Mouse (Mus musculus): ENCODE results near the gene Ddx60. TPM values are rescaled to one million over a fixed set of nuclear protein-coding genes. Genes with fewer than 3 reads are reported as not detected.

Ddx60 gene
- polyA plus RNA-seq, 1 experiment: 28.5 TPM

DNA sequence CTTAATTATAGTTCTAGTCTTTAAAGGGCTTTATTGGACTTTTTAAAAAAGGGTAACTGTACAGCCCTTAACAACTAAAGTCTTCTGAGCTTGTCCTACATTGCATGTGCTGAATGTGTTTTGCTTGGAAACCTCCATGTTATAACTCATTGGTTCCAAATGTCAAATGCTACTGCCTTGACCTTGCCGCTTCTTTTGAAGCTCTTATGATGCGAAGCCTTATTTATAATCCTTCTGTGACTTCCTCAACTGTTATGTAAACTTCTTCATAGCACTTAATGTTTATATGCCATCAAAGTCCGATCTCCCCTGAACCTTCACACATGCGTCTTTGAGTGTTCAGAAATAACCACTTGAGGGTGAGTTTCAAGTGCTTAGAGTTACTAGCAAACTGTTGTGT is 57.1 kb downstream of the Ddx60 start:
- no peak for TF ChIP-seq CTCF (IDR thresholded peaks at IDR 0.05; ENCODE audit: low read depth, low read length)
- TF ChIP-seq POLR2A (IDR thresholded peaks at IDR 0.05; ENCODE audit: borderline replicate concordance, low read depth, low read length): no peak
- Histone ChIP-seq H3K27ac (ENCODE audit: insufficient read depth, low read depth, low read length) (no peak overlapping the region), H3K4me1 (ENCODE audit: control insufficient read depth, insufficient read depth, low read length) (no peaks in the 10 kb centered on the region), H3K4me3 (ENCODE audit: insufficient read depth, low read length) (no peak overlapping the region)

GRCm38 (mm10) chr8:61985703-61986475 is 58.0 kb downstream of the Ddx60 start:
- no peaks in the 10 kb centered on the region for H3K4me1 ChIP-seq (ENCODE audit: control insufficient read depth, insufficient read depth, low read length)
- no peak for TF ChIP-seq POLR2A (IDR thresholded peaks at IDR 0.05; ENCODE audit: borderline replicate concordance, low read depth, low read length)
- no peak for TF ChIP-seq CTCF (IDR thresholded peaks at IDR 0.05; ENCODE audit: low read depth, low read length)
- no peak overlapping the region for H3K4me3 ChIP-seq (ENCODE audit: insufficient read depth, low read length)
- no peak overlapping the region for H3K27ac ChIP-seq (ENCODE audit: insufficient read depth, low read depth, low read length)

DNA sequence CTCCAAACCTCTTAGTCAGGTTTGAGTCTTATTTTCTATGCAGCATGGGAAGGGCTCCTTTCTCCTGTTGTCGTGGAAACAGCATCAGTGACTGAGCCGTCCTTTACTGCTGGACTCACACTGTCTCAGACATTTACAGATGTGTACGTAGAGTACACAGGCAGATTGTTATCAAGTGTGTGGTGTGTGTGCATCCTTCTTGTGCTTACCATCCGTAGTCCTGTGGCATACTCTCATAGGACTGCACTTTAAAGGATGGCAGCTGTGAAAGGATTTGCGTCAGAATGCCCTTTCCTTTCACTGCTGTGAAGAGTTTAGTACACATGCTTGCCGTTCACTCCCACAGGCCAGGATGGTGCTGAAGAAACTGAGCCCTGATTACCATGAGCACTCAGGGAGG is 61.6 kb downstream of the Ddx60 start:
- Histone ChIP-seq H3K27ac (ENCODE audit: insufficient read depth, low read depth, low read length) (no peak overlapping the region), H3K4me1 (ENCODE audit: control insufficient read depth, insufficient read depth, low read length) (no peaks in the 10 kb centered on the region), H3K4me3 (ENCODE audit: insufficient read depth, low read length) (no peak overlapping the region)
- no peak for TF ChIP-seq CTCF (IDR thresholded peaks at IDR 0.05; ENCODE audit: low read depth, low read length)
- TF ChIP-seq POLR2A (IDR thresholded peaks at IDR 0.05; ENCODE audit: borderline replicate concordance, low read depth, low read length): no peak

DNA sequence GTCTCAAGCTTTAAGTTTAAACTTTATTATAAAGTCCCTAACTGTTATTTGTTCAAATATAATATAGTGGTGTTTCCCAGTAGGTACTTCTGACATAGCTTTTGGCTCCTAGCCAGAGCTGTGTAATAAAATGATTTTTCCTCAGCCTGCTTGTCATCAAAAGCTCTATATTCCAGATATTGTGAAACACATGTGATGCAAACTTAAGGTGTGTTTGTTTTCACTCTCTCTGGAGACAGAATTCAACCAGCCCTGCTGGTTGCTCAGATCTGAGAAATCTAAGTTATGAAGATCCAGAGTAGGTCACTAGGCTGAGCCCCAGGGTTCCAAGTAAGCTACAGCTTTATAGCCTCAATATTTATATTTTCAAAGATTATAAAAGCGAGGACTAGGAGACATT is 64.9 kb downstream of the Ddx60 start:
- H3K4me1 ChIP-seq (ENCODE audit: control insufficient read depth, insufficient read depth, low read length): no peaks in the 10 kb centered on the region
- TF ChIP-seq CTCF (IDR thresholded peaks at IDR 0.05; ENCODE audit: low read depth, low read length) (no peak), POLR2A (IDR thresholded peaks at IDR 0.05; ENCODE audit: borderline replicate concordance, low read depth, low read length) (no peak)
- no peak overlapping the region for H3K4me3 ChIP-seq (ENCODE audit: insufficient read depth, low read length)
- no peak overlapping the region for H3K27ac ChIP-seq (ENCODE audit: insufficient read depth, low read depth, low read length)

DNA sequence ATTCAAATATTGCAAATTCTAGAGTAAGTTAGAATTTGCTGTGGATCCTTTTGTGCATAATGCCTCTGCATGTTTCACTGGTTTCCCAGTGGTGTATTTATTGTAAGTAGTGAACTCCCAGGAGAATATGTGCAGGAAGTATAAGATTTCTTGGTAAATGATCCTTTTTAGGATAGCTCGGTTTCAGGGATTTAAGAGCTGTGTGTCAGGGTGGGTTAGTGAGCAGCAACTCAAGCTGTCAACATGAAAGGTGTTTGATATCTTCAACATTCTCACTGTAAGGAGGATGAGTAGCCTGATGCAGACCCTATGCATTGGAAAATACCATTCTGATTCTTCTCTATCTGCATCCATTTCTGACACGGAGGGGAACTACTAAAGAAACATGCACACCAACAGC is 69.2 kb downstream of the Ddx60 start:
- no peaks in the 10 kb centered on the region for H3K4me1 ChIP-seq (ENCODE audit: control insufficient read depth, insufficient read depth, low read length)
- no peak overlapping the region for H3K4me3 ChIP-seq (ENCODE audit: insufficient read depth, low read length)
- H3K27ac ChIP-seq (ENCODE audit: insufficient read depth, low read depth, low read length): no peak overlapping the region
- no peak for TF ChIP-seq CTCF (IDR thresholded peaks at IDR 0.05; ENCODE audit: low read depth, low read length)
- no peak for TF ChIP-seq POLR2A (IDR thresholded peaks at IDR 0.05; ENCODE audit: borderline replicate concordance, low read depth, low read length)

- Histone ChIP-seq H3K4me3 (ENCODE audit: insufficient read depth, low read length) (no peak overlapping the region), H3K4me1 (ENCODE audit: control insufficient read depth, insufficient read depth, low read length) (peaks cover 4% of the 10 kb centered on the region), H3K27ac (ENCODE audit: insufficient read depth, low read depth, low read length) (no peak overlapping the region)
- no peak for TF ChIP-seq CTCF (IDR thresholded peaks at IDR 0.05; ENCODE audit: low read depth, low read length)
- no peak for TF ChIP-seq POLR2A (IDR thresholded peaks at IDR 0.05; ENCODE audit: borderline replicate concordance, low read depth, low read length)
Measured at GRCm38 (mm10) chr8:62014166-62014565, 86.3 kb downstream of the Ddx60 start.

DNA sequence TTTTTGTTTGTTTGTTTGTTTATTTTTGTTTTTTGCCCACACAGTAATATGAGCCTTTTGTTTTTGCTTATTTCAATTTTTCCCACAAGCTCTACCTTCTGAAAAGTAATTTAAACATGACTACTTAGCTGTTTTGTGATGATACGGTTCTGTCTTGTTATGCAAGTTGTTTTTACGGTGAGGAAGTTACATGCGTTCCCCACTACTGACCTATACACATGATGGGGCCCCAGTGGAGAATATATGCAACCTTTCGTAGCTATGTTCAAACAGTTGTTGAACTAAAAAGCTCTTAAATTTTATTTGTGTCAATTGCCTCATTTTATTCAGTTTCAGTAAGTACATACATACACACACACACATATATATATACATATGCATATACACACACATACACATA is 86.7 kb downstream of the Ddx60 start:
- no peak overlapping the region for H3K4me3 ChIP-seq (ENCODE audit: insufficient read depth, low read length)
- H3K27ac ChIP-seq (ENCODE audit: insufficient read depth, low read depth, low read length): no peak overlapping the region
- no peak for TF ChIP-seq POLR2A (IDR thresholded peaks at IDR 0.05; ENCODE audit: borderline replicate concordance, low read depth, low read length)
- no peak for TF ChIP-seq CTCF (IDR thresholded peaks at IDR 0.05; ENCODE audit: low read depth, low read length)
- peaks cover 4% of the 10 kb centered on the region for H3K4me1 ChIP-seq (ENCODE audit: control insufficient read depth, insufficient read depth, low read length)

- Histone ChIP-seq H3K4me1 (ENCODE audit: control insufficient read depth, insufficient read depth, low read length) (no peaks in the 10 kb centered on the region), H3K4me3 (ENCODE audit: insufficient read depth, low read length) (no peak overlapping the region), H3K27ac (ENCODE audit: insufficient read depth, low read depth, low read length) (no peak overlapping the region)
- TF ChIP-seq CTCF (IDR thresholded peaks at IDR 0.05; ENCODE audit: low read depth, low read length) (no peak), POLR2A (IDR thresholded peaks at IDR 0.05; ENCODE audit: borderline replicate concordance, low read depth, low read length) (no peak)
Measured at GRCm38 (mm10) chr8:62034351-62034750, 106.5 kb downstream of the Ddx60 start.

DNA sequence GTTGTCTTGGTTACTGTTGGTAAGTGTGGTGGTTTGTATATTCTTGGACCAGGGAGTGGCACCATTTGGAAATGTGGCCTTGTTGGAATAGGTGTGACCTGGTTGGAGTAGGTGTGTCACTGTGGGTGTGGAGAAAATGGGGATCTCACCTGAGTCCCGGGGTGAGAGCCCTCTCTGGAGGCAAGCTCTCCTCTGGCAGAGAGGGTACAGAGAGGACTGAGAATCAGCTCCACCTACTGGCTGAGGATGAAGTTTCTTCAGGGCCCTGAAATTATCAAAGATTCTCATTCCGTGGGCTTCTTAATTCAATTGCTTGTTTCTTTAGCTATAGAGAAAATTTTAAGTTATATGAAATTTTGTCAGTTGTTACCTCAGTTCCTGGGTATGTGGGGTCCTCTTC is 118.9 kb downstream of the Ddx60 start:
- no peak for TF ChIP-seq POLR2A (IDR thresholded peaks at IDR 0.05; ENCODE audit: borderline replicate concordance, low read depth, low read length)
- TF ChIP-seq CTCF (IDR thresholded peaks at IDR 0.05; ENCODE audit: low read depth, low read length): no peak
- no peaks in the 10 kb centered on the region for H3K4me1 ChIP-seq (ENCODE audit: control insufficient read depth, insufficient read depth, low read length)
- H3K4me3 ChIP-seq (ENCODE audit: insufficient read depth, low read length): no peak overlapping the region
- no peak overlapping the region for H3K27ac ChIP-seq (ENCODE audit: insufficient read depth, low read depth, low read length)

- TF ChIP-seq CTCF (IDR thresholded peaks at IDR 0.05; ENCODE audit: low read depth, low read length): no peak
- TF ChIP-seq POLR2A (IDR thresholded peaks at IDR 0.05; ENCODE audit: borderline replicate concordance, low read depth, low read length): no peak
- no peaks in the 10 kb centered on the region for H3K4me1 ChIP-seq (ENCODE audit: control insufficient read depth, insufficient read depth, low read length)
- no peak overlapping the region for H3K27ac ChIP-seq (ENCODE audit: insufficient read depth, low read depth, low read length)
- H3K4me3 ChIP-seq (ENCODE audit: insufficient read depth, low read length): no peak overlapping the region
Measured at GRCm38 (mm10) chr8:62060357-62060756, 132.5 kb downstream of the Ddx60 start.
